Mouse (Mus musculus): ENCODE data around the gene Fam167b.

DNA sequence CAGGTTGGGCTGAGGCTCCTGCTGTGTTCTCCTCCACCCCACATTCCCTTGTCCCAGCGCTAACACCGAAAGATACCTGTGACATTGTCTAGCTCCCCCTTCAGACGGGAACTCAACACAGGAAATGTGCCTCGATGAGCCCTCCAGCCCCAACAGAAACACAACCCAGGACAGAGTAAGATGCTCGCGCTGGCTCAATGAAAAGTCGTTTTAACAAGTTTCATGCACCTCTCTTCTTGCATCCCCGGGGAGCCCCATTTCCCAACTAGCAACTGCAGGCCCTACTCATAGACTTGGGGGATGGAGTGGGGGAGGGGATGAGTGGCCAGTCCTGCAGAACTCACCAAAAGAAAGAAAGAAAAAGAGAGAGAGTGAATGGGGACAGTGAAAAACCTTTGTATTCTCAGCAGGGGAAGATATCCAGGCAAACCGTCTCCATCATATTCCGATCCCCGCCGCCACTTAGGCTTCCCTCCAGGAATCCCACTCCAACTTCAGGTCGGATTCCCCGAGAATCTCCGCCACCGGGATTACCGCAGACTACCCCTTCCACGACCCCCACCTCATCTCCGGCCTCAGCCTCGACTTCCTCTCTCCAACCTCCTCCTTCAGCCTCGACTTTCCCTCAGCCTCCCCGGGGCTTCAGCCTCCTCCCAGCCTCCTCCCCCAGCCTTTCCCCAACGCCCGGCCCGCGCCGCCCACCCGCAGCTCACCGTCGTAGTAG lies 36.3 kb downstream of the Fam167b start:
- TF ChIP-seq POLR2A (IDR thresholded peaks at IDR 0.05; ENCODE audit: borderline replicate concordance, control insufficient read depth, low read depth, low read length), result no peak
- TF ChIP-seq CTCF (IDR thresholded peaks at IDR 0.05; ENCODE audit: control insufficient read depth, insufficient read depth, low read length), result peak; percentile 20; the same call in 1 of the 2 replicates

All from bone marrow, adult 2 months (tissue).